Mouse (Mus musculus) adrenal gland, postnatal 36 days (tissue): ENCODE results near the gene Rfesd. TPM values are rescaled to one million over a fixed set of nuclear protein-coding genes. Genes with fewer than 3 reads are reported as not detected.
A peak's percentile ranks its signal among the peaks of the same experiment; 100 is the strongest.

Experiments used
- DNase-seq, 2 experiments: peaks; one replicate each; pipeline ENCODE4 v3.0.0; 2021; ENCODE audit warnings: mixed read lengths in 1 of 2
- total RNA-seq, 2 experiments: library from RNA; stranded (reverse); gene quantifications; 2 replicates each; pipeline ENCODE4 v1.2.3; 2021

Rfesd gene
- total RNA-seq, 2 experiments from 2014 or later = 19.0 to 24.4 TPM

GRCm38 (mm10) chr13:75981901-75982300 is 36.6 kb downstream of the Rfesd start:
- DNase-seq = peak in 1 of 2 experiments; percentile 26

GRCm38 (mm10) chr13:75976649-75977048 is 41.9 kb downstream of the Rfesd start:
- DNase-seq = no peak

- DNase-seq = no peak
Measured at GRCm38 (mm10) chr13:75976218-75976617, 42.3 kb downstream of the Rfesd start.

- DNase-seq = no peak
Measured at GRCm38 (mm10) chr13:75975629-75976028, 42.9 kb downstream of the Rfesd start.

- no peak for DNase-seq
Measured at GRCm38 (mm10) chr13:75974481-75974880, 44.0 kb downstream of the Rfesd start.

GRCm38 (mm10) chr13:75966850-75967249 is 51.7 kb downstream of the Rfesd start, which contains the start of gene Spata9:
Gene Spata9, plus strand, starts transcription at chr13:75967150.
- DNase-seq = no peak

- DNase-seq = no peak
Measured at GRCm38 (mm10) chr13:75955357-75955992, 63.0 kb downstream of the Rfesd start.

Other genes with a start within 250 kb of the Rfesd start
- 10 to 100 TPM; 20.3 to 21.4 TPM for gene Glrx, start 178.9 kb downstream of the Rfesd start, total RNA-seq
- 1 to 10 TPM; 8.2 to 8.8 TPM for gene Rhobtb3, start 74.8 kb downstream of the Rfesd start, total RNA-seq
- not detected for gene Spata9, start 51.6 kb downstream of the Rfesd start, total RNA-seq
- not detected for gene Gpr150, start 38.3 kb upstream of the Rfesd start, total RNA-seq
- 10 to 100 TPM in 1 of 2 experiments, 1 to 10 TPM in 1; 7.5 to 11.1 TPM for gene Arsk, start 79.9 kb upstream of the Rfesd start, total RNA-seq
- gene Ttc37, start 80.0 kb upstream of the Rfesd start, total RNA-seq = 10 to 100 TPM; 27.1 to 29.2 TPM